Mouse (Mus musculus): ENCODE measurements around the gene Cracr2b.

Gene Cracr2b

GRCm38 (mm10) chr7:141486239-141486638 lies 25.3 kb downstream of the Cracr2b start:
- DNase-seq (ENCODE audit: low read depth): no peak

GRCm38 (mm10) chr7:141487141-141487540 lies 26.2 kb downstream of the Cracr2b start:
- no peak for DNase-seq (ENCODE audit: low read depth)

DNA sequence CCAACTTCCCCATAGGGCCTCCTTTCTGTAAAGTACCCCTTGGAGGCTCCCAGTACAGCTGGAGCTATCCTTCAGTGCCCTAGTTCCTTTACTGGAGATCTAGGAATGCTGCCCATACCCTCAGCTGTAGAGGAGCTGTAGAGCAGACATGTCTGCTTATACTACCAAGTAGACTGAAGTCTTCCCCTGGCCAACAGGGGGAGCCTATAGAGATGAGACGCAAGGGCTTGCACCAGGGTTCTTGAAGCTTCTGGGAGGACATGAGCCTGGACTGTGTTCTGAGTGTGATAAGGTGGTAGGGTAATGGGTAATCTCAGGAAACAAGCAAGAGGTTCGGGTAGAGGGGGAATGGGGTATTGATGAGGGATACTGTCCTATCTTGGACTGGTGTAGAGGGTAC lies 30.3 kb downstream of the Cracr2b start:
- DNase-seq (ENCODE audit: low read depth): peak; percentile 64

DNA sequence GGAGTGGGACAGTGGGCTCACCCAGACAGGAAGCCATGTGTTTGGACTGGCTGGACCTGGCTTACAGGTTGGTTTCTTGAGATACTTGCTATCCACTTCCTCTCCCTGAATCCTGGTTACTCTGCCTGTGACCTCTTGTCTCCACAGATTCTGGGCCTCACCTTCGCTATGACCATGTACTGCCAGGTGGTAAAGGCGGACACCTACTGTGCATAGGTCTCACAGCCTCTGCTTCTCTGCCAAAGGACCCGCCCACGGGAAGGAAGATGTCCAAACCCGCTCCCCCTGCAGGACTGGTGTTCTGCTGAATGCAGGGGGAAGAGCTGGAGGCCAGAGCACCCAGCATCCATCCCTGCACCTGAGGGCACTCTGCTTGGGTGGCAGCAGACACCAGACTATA lies 31.8 kb downstream of the Cracr2b start:
- no peak for DNase-seq (ENCODE audit: low read depth)

GRCm38 (mm10) chr7:141493729-141494128 lies 32.8 kb downstream of the Cracr2b start:
- no peak for DNase-seq (ENCODE audit: low read depth)

DNA sequence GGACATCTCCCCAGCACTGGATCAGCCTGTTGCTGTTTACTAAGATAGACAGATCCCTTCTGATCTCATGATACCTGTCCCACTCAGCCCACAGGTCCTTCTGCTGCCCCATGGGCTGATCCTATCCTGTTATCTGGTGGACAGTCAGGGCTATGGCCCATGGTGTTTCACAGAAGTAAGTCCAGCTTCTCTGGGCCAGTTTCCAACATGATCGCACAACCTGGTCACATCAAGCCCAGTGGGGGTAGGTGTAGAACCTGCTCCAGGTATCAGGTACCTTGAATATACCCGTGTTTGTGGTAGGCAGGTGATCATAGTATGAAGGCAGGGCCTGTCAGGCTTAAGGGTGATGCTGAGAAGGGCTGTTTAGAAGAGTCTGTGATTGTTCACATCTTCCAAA lies 34.5 kb downstream of the Cracr2b start:
- no peak for DNase-seq (ENCODE audit: low read depth)

GRCm38 (mm10) chr7:141495940-141496339 lies 35.0 kb downstream of the Cracr2b start:
- DNase-seq (ENCODE audit: low read depth): no peak

DNA sequence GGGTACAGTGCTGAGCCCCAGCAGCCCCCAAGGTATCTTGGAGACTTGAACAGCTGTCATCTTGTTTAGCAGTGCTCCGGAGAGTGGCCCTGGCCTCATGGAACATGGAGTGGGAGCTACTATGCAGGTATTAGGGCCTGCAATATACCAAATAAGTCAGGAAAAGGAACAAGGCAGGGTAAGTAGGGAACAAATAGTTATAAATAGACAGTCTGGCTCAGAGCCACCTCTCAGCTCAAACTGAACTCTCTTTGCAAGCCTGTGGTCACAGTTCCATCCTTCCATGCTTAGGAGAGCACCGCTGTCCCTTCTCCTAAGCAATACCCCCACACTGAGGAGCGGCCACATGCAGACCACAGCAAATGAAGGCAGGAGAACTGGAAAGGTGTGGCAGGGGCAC lies 36.7 kb downstream of the Cracr2b start:
- no peak for DNase-seq (ENCODE audit: low read depth)

DNA sequence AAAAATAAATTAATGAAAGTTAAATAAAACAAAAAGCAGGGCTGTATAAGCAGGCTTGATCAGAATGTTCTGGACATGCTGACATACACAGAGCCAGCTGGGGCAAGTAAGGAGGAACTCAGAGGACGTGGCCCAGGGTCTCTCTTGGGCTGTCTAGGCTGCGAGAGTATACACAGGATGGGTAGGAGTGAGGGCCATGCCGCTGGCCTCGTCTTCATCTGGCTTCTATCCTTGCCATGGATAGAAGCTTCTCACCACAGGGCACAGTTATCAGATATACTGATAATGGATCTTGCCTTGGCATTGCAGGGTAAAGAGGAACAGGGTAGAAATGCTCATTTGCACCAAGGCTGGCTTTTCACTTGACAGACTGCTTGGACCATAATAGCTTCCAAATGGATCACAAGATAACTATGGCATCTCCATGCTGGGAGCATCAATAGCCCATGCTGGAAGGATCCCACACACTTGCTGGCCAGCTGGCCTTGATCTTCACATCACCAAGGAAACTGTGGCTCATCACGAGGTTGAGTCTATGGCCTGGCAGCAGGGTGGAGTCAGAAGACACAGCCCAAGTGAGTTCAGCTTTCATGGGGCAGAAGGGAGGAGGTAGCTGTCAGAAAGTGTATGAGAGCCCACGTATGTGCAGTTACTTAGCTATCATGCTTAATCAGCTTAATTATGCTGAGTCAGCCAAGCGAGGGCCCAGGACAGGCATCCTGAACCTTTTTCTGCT lies 41.1 kb downstream of the Cracr2b start:
- DNase-seq (ENCODE audit: low read depth): no peak

- DNase-seq (ENCODE audit: low read depth): no peak
Measured at GRCm38 (mm10) chr7:141502556-141502905, 41.6 kb downstream of the Cracr2b start.

DNA sequence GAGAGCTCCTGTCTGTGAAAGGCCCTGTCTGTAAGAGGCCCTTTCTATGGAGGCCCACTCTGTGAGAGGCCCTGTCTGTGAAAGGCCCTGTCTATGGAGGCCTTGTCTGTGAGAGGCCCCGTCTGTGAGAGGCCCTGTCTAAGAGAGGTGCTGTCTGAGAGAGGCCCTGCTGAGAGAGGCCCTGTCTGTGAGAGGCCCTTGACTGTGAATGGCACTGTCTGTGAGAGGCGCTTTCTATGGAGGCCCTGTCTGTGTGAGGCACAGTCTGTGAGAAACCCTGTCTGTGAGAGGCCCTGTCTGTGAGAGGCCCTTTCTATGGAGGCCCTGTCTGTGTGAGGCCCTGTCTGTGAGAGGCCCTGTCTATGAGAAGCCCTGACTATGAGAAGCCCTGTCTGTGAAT lies 45.4 kb downstream of the Cracr2b start:
- no peak for DNase-seq (ENCODE audit: low read depth)

DNA sequence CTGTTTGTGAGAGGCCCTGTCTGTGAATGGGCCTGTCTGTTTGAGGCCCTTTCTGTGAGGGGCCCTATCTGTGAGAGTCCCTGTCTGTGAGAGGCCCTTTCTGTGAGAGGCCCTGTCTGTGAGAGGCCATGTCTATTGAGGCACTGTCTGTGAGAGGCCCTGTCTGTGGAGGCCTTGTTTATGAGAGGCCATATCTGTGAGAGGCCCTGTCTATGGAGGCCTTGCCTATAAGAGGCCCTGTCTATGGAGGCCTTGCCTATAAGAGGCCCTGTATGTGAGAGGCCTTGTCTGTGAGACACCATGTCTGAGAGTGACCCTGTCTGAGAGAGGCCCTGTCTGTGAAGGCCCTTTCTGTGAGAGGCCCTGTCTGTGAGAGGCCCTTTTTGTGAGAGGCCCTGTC lies 47.3 kb downstream of the Cracr2b start:
- DNase-seq (ENCODE audit: low read depth): no peak

- DNase-seq (ENCODE audit: low read depth): no peak
Measured at GRCm38 (mm10) chr7:141510196-141510595, 49.3 kb downstream of the Cracr2b start.

- DNase-seq (ENCODE audit: low read depth): no peak
Measured at GRCm38 (mm10) chr7:141510681-141511191, 49.8 kb downstream of the Cracr2b start.
